Mouse (Mus musculus) cerebellum, adult 2 months (tissue): ENCODE results near the gene Dhfr.

Experiments
- CTCF ChIP-seq: fragments of 200-500 bp; IDR thresholded peaks from 2 replicates; pipeline ENCODE4 v1.5.1; 2011; ENCODE audit warnings: low read depth, mild to moderate bottlenecking, control low read depth, low read length, moderate library complexity, borderline replicate concordance; ENCODE audit not compliant: insufficient read depth
- POLR2A ChIP-seq: fragments of 200-500 bp; IDR thresholded peaks from 2 replicates; pipeline ENCODE4 v1.6.1; 2011; ENCODE audit warnings: low read length, control low read depth, borderline replicate concordance; ENCODE audit not compliant: insufficient read depth

DNA sequence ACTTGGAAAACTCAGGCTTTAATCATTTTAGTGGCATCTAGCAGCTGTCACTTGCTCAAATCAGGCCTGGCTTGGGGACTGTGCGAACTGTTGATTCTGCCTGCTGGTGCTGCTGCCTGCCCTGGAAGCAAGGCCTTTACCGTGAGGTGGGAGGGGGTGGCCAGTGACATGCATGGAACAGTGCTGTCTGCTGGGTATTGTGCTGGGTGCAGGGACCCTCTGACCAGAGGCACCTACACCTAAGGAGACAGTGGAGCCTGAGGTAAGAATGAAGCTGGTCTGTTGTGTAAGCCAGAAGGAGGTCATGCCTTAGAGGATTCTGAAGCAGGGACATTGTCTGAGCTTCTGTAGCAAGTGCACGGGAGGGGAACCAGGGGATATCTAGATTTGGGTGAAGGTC is 16.3 kb downstream of the Dhfr start:
- TF ChIP-seq POLR2A (no peak), CTCF (no peak)
